Mouse (Mus musculus): ENCODE data around the gene Slc31a2. TPM values are rescaled to one million over a fixed set of nuclear protein-coding genes. Genes with fewer than 3 reads are reported as not detected.

Slc31a2 gene
- total and polyA plus RNA-seq, 3 experiments, result 6.2 to 8.6 (median 6.9) TPM

DNA sequence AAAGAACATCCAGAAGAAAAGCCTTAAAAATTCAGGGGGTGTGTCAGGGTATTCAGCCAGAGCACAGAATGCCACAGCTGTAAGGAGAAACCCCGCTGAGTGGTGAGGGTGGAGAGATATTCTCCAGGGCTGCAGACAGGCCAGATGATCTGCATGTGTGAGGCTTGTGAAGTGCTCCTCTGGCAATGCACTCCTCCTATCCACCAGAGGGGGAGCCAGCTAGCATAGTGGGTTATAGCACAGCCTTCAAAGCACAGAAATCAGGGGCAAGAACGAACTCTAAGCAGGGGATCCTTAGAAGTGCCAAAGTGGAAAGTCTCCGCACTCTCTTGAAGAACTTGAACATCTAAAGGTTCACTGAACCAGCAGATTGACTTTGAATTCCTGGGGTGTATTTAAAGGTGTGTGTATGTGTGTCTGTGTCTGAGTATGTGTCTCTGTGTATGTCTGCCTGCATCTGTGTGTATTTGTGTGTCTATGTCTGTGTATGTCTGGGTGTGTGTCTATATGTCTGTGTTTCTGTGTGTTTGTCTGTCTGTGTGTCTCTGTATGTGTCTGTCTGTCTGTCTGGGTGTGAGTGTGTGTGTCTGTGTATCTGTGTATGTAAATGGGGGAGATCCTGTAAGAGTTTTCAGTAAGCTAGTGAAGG is 11.3 kb upstream of the Slc31a2 start:
- H3K4me3 ChIP-seq (replicated peaks in 1 of 3; ENCODE audit: low read depth in 2 of 3, low read length in 2 of 3, poor library complexity in 1 of 3), result no peak overlapping the region
- H3K9ac ChIP-seq (ENCODE audit: insufficient read depth, low read depth), result no peak overlapping the region
- DNase-seq (ENCODE audit: extremely low read depth), result no peak
- dilution Hi-C loops (cut with MboI; ENCODE audit: extremely low pct_ligation_motif_present, extremely low pct_unique_long_range_greater_than_20kb, low sequenced_read_pairs) (no loop called here), in situ Hi-C loops (cut with MboI; ENCODE audit: low pct_ligation_motif_present, low pct_unique_long_range_greater_than_20kb, low sequenced_read_pairs) (no loop called here)
- H3K27me3 ChIP-seq (replicated peaks), result no peaks in the 10 kb centered on the region
- H3K27ac ChIP-seq (ENCODE audit: insufficient read depth, low read depth), result no peak overlapping the region
- no peaks in the 10 kb centered on the region for H3K9me3 ChIP-seq (replicated peaks; ENCODE audit: low read length)
- H3K4me2 ChIP-seq (ENCODE audit: insufficient read depth, low read depth, poor library complexity, severe bottlenecking), result no peak overlapping the region
- H3K79me2 ChIP-seq (replicated peaks; ENCODE audit: control insufficient read depth, extremely low read depth, insufficient read depth, poor library complexity, severe bottlenecking), result no peaks in the 10 kb centered on the region
- TF ChIP-seq NRF1 (IDR thresholded peaks at IDR 0.05; ENCODE audit: low read depth, low read length) (no peak), MAX (IDR thresholded peaks at IDR 0.05; ENCODE audit: low read length) (no peak), SIN3A (IDR thresholded peaks at IDR 0.05; ENCODE audit: low read length) (no peak), CTCF (conservative IDR thresholded peaks at IDR 0.05 in 1 of 2, IDR thresholded peaks at IDR 0.05 in 1 of 2; ENCODE audit: low read depth in 2 of 2, low read length in 2 of 2) (peak; percentile 42 to 52), BHLHE40 (IDR thresholded peaks at IDR 0.05; ENCODE audit: low read depth, low read length) (no peak), POLR2A (IDR thresholded peaks at IDR 0.05; ENCODE audit: low read depth, low read length) (no peak), JUND (conservative IDR thresholded peaks at IDR 0.05; ENCODE audit: low read depth, low read length) (no peak)
- H3K4me1 ChIP-seq (ENCODE audit: control insufficient read depth in 1 of 2, insufficient read depth in 2 of 2), result peaks cover 17 to 44% of the 10 kb centered on the region in 2 experiments
- no peaks in the 10 kb centered on the region for H3K36me3 ChIP-seq (replicated peaks in 1 of 2; ENCODE audit: control insufficient read depth in 1 of 2, insufficient read depth in 1 of 2, low read length in 1 of 2)

DNA sequence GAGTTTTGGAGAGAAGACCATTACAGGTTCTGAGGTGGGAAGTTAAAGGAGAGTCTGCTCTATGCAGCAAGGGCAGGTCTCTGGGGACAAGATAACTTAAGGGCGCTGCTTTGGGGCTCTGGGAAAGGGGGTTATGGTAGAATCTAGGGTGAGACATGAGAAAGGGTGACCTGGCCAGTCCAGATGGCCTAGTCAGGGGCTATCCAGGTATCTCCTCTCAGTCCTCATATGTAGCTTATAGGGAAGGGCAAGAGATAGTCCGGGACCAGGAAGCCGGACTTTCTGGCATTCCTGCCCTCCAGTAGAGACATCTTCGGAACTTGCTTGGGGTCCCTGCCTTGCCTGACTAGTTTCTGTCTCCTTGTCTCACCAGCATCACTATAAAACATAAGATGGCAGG is 10.6 kb upstream of the Slc31a2 start:
- in situ Hi-C loops (cut with MboI; ENCODE audit: low pct_ligation_motif_present, low pct_unique_long_range_greater_than_20kb, low sequenced_read_pairs) (no loop called here), dilution Hi-C loops (cut with MboI; ENCODE audit: extremely low pct_ligation_motif_present, extremely low pct_unique_long_range_greater_than_20kb, low sequenced_read_pairs) (no loop called here)
- H3K9ac ChIP-seq (ENCODE audit: insufficient read depth, low read depth), result no peak overlapping the region
- H3K36me3 ChIP-seq (replicated peaks in 1 of 2; ENCODE audit: control insufficient read depth in 1 of 2, insufficient read depth in 1 of 2, low read length in 1 of 2), result no peaks in the 10 kb centered on the region
- H3K4me2 ChIP-seq (ENCODE audit: insufficient read depth, low read depth, poor library complexity, severe bottlenecking), result no peak overlapping the region
- peaks cover 16 to 43% of the 10 kb centered on the region in 2 experiments for H3K4me1 ChIP-seq (ENCODE audit: control insufficient read depth in 1 of 2, insufficient read depth in 2 of 2)
- no peaks in the 10 kb centered on the region for H3K9me3 ChIP-seq (replicated peaks; ENCODE audit: low read length)
- H3K27ac ChIP-seq (ENCODE audit: insufficient read depth, low read depth), result no peak overlapping the region
- no peak for DNase-seq (ENCODE audit: extremely low read depth)
- H3K27me3 ChIP-seq (replicated peaks), result no peaks in the 10 kb centered on the region
- TF ChIP-seq ZKSCAN1 (IDR thresholded peaks at IDR 0.05; ENCODE audit: borderline replicate concordance, low read depth, low read length), result no peak
- no peak for TF ChIP-seq KAT2A (IDR thresholded peaks at IDR 0.05; ENCODE audit: insufficient replicate concordance, low read length)
- no peak for TF ChIP-seq USF1 (IDR thresholded peaks at IDR 0.05; ENCODE audit: low read depth, low read length)
- no peak for TF ChIP-seq BHLHE40 (IDR thresholded peaks at IDR 0.05; ENCODE audit: low read depth, low read length)
- no peak for TF ChIP-seq EP300 (IDR thresholded peaks at IDR 0.05; ENCODE audit: low read length)
- no peak for TF ChIP-seq JUN (IDR thresholded peaks at IDR 0.05; ENCODE audit: insufficient read depth, low read depth, low read length)
- TF ChIP-seq GABPA (IDR thresholded peaks at IDR 0.05; ENCODE audit: insufficient replicate concordance, low read depth, low read length), result no peak
- no peak for TF ChIP-seq MXI1 (IDR thresholded peaks at IDR 0.05; ENCODE audit: low read depth, low read length)
- no peak for TF ChIP-seq MAX (IDR thresholded peaks at IDR 0.05; ENCODE audit: low read length)
- no peak overlapping the region for H3K4me3 ChIP-seq (replicated peaks in 1 of 3; ENCODE audit: low read depth in 2 of 3, low read length in 2 of 3, poor library complexity in 1 of 3)
- no peaks in the 10 kb centered on the region for H3K79me2 ChIP-seq (replicated peaks; ENCODE audit: control insufficient read depth, extremely low read depth, insufficient read depth, poor library complexity, severe bottlenecking)
